Mouse (Mus musculus) C2C12 (cell line): Measurements from ENCODE around the gene Pip5k1a. TPM values are rescaled to one million over a fixed set of nuclear protein-coding genes. Genes with fewer than 3 reads are reported as not detected.
"Not testable (repeated sequence)": the region's sequence is repeated elsewhere in the genome, so short reads cannot be mapped to it uniquely, and the experiment has no call there.

Source experiments
- H3K27me3 ChIP-seq: one replicate; pipeline ENCODE4 v1.6.1; 2011; ENCODE audit not compliant: control insufficient read depth, insufficient read depth, insufficient read length
- H3K36me3 ChIP-seq: one replicate; pipeline ENCODE4 v1.6.1; 2011; ENCODE audit not compliant: control insufficient read depth, insufficient read depth
- H3K4me3 ChIP-seq: one replicate; pipeline ENCODE4 v1.5.1; 2011; ENCODE audit warnings: mild to moderate bottlenecking, control low read depth; ENCODE audit not compliant: poor library complexity, insufficient read depth, severe bottlenecking
- H3K79me2 ChIP-seq: one replicate; pipeline ENCODE4 v1.6.1; 2011; ENCODE audit not compliant: control insufficient read depth, insufficient read depth
- H3K79me3 ChIP-seq: one replicate; pipeline ENCODE4 v1.6.1; 2011; ENCODE audit warnings: low read depth, control low read depth
- H3ac ChIP-seq: one replicate; pipeline ENCODE3; 2011; ENCODE audit warnings: low read depth; ENCODE audit not compliant: control insufficient read depth, insufficient read length
- CEBPB ChIP-seq: IDR thresholded peaks from one replicate; pipeline ENCODE4 v1.6.1; 2011; ENCODE audit warnings: low read depth, mild to moderate bottlenecking, control low read depth, moderate library complexity
- CTCF ChIP-seq: IDR thresholded peaks from one replicate; pipeline ENCODE4 v1.5.1; 2011; ENCODE audit not compliant: control insufficient read depth, insufficient read depth, insufficient read length
- FOSL1 ChIP-seq: IDR thresholded peaks from one replicate; pipeline ENCODE4 v1.8.0; 2011; ENCODE audit warnings: mild to moderate bottlenecking, low read length; ENCODE audit not compliant: poor library complexity, insufficient read depth, severe bottlenecking
- MAX ChIP-seq: IDR thresholded peaks from one replicate; pipeline ENCODE4 v1.6.1; 2011; ENCODE audit warnings: mild to moderate bottlenecking, control low read depth
- MYOD1 ChIP-seq: IDR thresholded peaks from one replicate; pipeline ENCODE4 v1.6.1; 2011; ENCODE audit warnings: low read depth; ENCODE audit not compliant: control insufficient read depth, insufficient read length
- MYOG ChIP-seq: IDR thresholded peaks from one replicate; pipeline ENCODE4 v1.6.1; 2011; ENCODE audit not compliant: control insufficient read depth, insufficient read length; ENCODE audit errors: extremely low read depth
- USF1 ChIP-seq: IDR thresholded peaks from one replicate; pipeline ENCODE4 v1.6.1; 2011; ENCODE audit warnings: low read depth, mild to moderate bottlenecking, control low read depth, moderate library complexity
- polyA plus RNA-seq: library from polyadenylated mRNA; unstranded; fragments of >200 nt; fragmentation: generic; extraction: Trizol; gene quantifications from one replicate; pipeline ENCODE4 v1.2.1, GENCODE M21; 2012; ENCODE audit warnings: missing spikeins

Gene Pip5k1a
- polyA plus RNA-seq, 1 experiment = 21.2 TPM

DNA sequence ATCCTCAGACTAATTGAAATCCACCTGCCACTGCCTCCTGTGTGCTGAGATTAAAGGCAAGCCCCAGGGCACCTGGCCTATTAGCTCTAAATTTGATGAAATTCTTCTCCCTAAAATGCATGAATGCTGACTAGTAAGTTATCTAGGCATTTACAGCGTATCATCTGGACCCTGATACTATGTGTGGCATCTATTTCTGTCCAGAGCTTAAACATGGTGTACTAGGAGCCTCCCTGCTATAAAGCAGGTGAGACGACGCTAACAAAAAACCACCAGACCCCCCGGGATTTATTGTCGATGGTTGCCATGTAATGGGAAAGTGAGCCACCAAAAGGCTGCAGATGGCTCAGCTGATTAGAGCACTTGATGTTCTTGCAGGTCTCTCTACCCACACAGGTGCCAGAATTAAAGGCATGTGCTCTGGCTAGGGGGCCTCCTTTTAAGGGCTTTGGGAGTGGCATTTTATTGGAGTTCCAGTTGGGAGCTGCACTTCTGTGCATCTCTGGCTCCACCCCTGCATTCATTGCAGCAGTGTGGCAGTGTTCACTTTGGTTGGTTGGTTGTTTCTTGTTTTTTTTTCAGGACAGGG, 79.6 kb downstream of the Pip5k1a start:
- Histone ChIP-seq H3K79me3 (no peaks in the 10 kb centered on the region), H3ac (no peak overlapping the region), H3K36me3 (peaks cover 23% of the 10 kb centered on the region), H3K79me2 (no peaks in the 10 kb centered on the region), H3K4me3 (no peak overlapping the region), H3K27me3 (no peaks in the 10 kb centered on the region)
- TF ChIP-seq CEBPB = no peak
- no peak for TF ChIP-seq USF1
- TF ChIP-seq MAX = no peak
- no peak for TF ChIP-seq FOSL1
- TF ChIP-seq CTCF = no peak
- TF ChIP-seq MYOG = no peak

GRCm38 (mm10) chr3:95025202-95025601, 81.5 kb downstream of the Pip5k1a start:
- Histone ChIP-seq H3K27me3 (no peaks in the 10 kb centered on the region), H3K79me2 (no peaks in the 10 kb centered on the region), H3ac (no peak overlapping the region), H3K79me3 (no peaks in the 10 kb centered on the region), H3K36me3 (peaks cover 3% of the 10 kb centered on the region), H3K4me3 (no peak overlapping the region)
- TF ChIP-seq MAX = no peak
- TF ChIP-seq CEBPB = no peak
- no peak for TF ChIP-seq USF1
- no peak for TF ChIP-seq MYOD1
- TF ChIP-seq FOSL1 = no peak
- no peak for TF ChIP-seq MYOG
- TF ChIP-seq CTCF = no peak

DNA sequence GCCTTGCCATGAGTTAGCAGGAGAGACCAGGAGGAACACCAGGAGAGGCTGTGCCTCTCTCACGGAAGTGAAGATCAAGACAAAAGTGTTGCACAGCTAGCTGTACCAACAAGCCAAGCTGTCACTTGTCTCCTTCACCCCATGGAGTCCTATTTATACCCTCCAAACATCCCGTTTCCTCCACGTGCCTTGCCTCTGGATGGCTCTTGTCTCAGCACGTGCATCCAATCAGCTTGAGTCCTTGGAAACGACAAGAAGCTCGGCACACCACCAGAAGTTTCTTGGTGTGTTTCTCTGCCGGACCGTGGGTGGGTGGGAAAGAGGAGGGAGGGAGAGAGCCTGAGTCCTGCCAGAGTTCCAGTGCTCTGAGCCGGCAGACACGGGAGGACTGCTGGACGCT, 82.2 kb downstream of the Pip5k1a start:
- TF ChIP-seq MAX = no peak
- TF ChIP-seq MYOD1 = no peak
- Histone ChIP-seq H3K4me3 (no peak overlapping the region), H3ac (no peak overlapping the region), H3K36me3 (no peaks in the 10 kb centered on the region), H3K27me3 (no peaks in the 10 kb centered on the region), H3K79me2 (no peaks in the 10 kb centered on the region), H3K79me3 (no peaks in the 10 kb centered on the region)

DNA sequence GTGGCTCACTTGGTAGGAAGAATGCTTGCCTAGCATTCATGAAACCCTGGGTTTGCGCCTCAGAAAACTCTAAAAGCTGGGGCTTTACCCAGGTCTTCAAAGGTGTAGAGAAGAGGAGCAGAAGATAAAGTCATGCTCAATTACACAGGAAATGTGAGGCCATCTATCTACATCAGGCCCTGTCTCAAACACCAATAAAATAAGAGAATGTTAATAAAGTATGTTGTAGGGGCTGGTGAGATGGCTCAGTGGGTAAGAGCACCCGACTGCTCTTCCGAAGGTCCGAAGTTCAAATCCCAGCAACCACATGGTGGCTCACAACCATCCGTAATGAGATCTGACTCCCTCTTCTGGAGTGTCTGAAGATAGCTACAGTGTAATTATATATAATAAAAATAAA, 85.8 kb downstream of the Pip5k1a start:
- H3K79me3 ChIP-seq, H3ac ChIP-seq, H3K4me3 ChIP-seq, H3K36me3 ChIP-seq, H3K27me3 ChIP-seq, H3K79me2 ChIP-seq: not testable (repeated sequence)

- peaks cover 14% of the 10 kb centered on the region for H3K79me2 ChIP-seq
- no peaks in the 10 kb centered on the region for H3K27me3 ChIP-seq
- H3K36me3 ChIP-seq = no peaks in the 10 kb centered on the region
- H3ac ChIP-seq = no peak overlapping the region
- no peak for TF ChIP-seq MAX
- H3K79me3 ChIP-seq = peaks cover 2% of the 10 kb centered on the region
- no peak overlapping the region for H3K4me3 ChIP-seq
Observed at GRCm38 (mm10) chr3:95018741-95019140, 88.0 kb downstream of the Pip5k1a start.

DNA sequence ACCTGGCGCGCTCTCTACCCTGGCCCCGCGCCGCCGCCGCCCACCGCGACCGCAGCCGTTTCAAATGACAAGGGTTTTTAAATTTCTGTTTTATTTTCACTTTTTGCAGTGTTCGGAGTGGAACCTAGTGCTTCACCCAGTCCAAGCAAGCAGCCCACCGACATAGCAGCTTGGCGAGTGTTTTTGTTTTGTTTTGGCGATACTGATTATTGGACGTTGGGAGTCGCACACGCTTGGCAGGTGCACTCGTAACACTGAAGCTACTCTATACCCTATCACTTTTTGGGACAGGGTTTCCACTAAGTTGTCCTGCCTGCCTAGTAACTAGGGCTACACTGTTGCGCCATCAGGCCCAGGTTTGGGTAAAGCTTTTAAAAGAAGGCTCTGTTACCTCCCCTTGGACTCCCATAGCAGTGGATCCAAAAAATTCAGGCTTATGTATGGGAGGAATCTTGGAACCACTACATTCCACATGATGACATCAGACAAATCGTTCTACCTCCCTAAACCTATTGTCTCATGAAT, 90.1 kb downstream of the Pip5k1a start:
- H3K79me3 ChIP-seq = peaks cover 14% of the 10 kb centered on the region
- peak overlapping the region; percentile 28 for H3ac ChIP-seq
- H3K4me3 ChIP-seq = peak overlapping the region; percentile 49
- H3K79me2 ChIP-seq = peaks cover 34% of the 10 kb centered on the region
- H3K27me3 ChIP-seq = no peaks in the 10 kb centered on the region
- H3K36me3 ChIP-seq = peaks cover 7% of the 10 kb centered on the region
- TF ChIP-seq CEBPB (no peak), USF1 (no peak), MYOG (no peak), FOSL1 (no peak), MYOD1 (no peak), MAX (no peak), CTCF (no peak)
